Mouse (Mus musculus) layer of hippocampus, adult 9-10 months (tissue): ENCODE results near the gene Bmp4.

ENCODE experiments used
- DNase-seq: peaks from one replicate; pipeline ENCODE4 v3.0.0; 2022; ENCODE audit warnings: low spot score

Bmp4 gene

DNA sequence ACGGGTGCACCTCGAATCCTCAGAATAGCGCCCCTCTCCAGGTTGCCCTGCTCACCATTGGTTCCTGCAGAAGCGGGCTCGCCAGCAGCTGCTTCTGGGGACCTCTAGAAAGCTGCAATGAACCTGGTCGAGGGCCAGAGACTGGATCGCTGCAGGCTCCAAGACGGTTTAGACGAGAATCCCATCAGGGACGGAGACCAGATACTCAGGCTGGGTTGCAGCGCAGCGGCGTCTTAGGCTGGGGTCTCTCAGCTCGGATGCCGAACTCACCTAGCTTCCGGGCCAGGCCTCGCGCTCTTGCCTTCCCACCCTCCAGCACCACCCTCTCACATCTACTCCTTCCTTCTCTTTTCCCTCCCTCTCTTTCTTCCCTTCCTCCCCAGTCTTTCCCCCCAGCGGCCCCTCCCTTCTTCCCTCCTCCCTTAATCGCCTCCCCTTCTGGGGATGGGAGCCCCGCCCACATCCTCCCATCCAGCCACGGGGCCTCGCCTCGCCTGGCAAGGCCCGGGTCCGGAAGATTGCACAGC is at the start of gene Bmp4:
Gene Bmp4, minus strand, starts transcription at position 421 of the 527 bp plus-strand sequence.
- DNase-seq, result no peak

DNA sequence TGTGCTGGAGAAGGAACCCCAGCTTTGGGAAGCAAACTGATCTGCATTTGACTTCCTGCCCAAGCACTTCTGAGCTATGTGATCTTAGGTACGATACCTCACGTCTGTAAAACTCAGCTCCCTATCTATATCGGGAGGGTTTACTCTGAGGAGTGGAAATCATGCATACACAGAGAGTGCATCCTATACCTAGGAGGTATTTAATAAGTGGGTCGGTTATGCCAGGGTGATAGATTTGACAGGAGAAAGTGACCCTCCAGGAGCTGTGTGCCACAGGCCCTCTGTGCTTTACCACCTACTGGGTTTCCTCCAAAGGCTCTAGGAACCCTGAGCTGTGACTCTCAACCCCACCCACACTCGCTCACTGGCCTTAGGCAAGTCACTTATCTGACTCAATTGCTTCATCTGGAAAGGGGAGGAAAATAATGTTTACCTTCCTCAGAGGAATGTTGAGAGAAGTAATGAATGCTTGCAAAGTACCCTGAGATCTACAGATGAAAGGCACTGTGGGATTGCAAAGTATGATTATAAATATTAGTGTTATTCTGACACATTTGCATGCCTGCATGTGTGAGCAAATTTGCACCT is 49.1 kb upstream of the Bmp4 start:
- DNase-seq, result no peak

GRCm38 (mm10) chr14:46436471-46437090 is 46.1 kb upstream of the Bmp4 start:
- no peak for DNase-seq

DNA sequence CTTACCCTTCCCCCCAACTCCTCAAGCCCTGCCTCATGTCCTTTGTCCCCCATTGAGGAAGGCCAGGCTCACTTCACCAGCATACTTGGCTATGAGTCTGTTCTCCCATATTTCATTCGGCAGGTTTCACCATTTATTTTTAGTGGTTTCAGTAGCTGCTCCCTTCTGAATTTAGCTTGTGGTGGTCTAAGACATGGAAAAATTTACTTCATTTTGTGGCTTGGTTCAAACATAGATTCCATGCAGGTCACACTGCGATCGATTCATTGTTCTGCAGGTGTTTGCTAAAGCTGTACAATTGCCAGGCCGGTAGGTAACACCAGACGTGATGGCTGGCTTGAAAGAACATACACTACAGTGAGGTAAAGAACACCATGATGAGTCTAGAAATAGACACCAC is 39.8 kb upstream of the Bmp4 start:
- DNase-seq, result no peak

- DNase-seq, result no peak
These were observed 36.8 kb upstream of the Bmp4 start for GRCm38 (mm10) chr14:46427251-46427650.

GRCm38 (mm10) chr14:46421823-46422222 is 31.4 kb upstream of the Bmp4 start:
- no peak for DNase-seq

- DNase-seq, result no peak
These were observed 28.8 kb upstream of the Bmp4 start for GRCm38 (mm10) chr14:46419269-46419668.

DNA sequence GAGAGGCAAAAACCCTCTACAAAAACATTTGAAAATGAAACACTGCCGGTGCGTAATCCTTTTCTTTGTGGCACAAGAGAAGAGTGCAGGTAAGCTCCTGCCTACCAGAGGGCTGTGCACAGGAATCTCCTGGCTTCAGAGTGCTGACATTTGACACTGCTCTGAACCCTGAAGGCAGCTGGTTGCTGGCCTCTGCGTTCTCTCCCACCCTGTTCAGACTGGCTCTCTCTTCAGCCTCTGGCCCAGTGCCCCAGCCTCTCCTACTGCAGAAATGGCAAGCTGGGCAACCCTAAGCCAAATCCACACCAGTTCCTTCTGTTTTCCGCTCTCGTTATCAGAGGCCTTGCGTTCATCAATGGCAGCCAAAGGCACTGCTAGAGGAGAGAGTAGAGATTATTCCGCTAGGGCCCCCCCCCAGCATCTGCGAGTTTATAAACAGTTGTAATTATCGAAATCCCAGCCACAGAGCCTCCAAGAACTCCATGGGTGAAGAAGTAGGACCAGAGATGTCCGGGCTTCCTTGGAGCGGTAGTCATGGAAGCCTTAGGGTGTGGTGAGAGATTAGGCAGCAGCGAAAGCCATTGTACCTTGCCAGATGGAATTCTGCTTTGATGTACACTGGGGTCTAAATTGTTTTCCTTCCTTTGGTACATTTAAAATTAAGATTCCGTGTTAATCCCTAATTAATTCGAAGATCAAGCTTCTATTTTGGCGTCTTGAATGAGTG is 28.1 kb upstream of the Bmp4 start:
- DNase-seq, result no peak

- DNase-seq, result no peak
These were observed 22.1 kb upstream of the Bmp4 start for GRCm38 (mm10) chr14:46412497-46413000.

DNA sequence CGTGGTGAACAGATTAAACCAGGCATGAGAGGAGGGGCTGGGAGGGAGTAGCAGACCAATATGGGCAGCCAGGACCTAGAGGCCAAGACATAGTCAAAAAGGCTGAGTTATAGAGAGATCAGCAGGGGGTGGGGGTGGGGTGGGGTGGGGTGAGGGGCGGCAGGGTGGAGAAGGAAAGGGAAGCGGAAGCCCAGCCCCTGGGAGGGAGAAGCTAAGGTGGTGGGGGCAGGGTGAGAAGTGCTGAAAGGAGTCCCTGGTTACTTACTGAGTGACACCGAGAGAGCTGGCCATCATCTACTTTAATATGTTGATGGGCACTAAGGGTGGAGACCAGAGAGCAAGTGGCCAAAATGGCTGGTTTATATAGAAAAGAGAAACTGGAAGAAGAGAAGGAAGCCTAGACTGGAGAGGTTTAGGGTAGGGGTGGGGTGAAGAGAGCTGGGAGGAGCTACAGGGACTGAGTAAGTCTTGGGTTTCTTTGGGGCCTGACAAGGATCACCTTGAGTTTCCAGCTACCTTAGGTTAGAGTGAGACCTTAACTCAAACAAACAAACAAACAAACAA is 20.2 kb upstream of the Bmp4 start:
- DNase-seq, result no peak

GRCm38 (mm10) chr14:46409016-46409415 is 18.5 kb upstream of the Bmp4 start:
- no peak for DNase-seq

DNA sequence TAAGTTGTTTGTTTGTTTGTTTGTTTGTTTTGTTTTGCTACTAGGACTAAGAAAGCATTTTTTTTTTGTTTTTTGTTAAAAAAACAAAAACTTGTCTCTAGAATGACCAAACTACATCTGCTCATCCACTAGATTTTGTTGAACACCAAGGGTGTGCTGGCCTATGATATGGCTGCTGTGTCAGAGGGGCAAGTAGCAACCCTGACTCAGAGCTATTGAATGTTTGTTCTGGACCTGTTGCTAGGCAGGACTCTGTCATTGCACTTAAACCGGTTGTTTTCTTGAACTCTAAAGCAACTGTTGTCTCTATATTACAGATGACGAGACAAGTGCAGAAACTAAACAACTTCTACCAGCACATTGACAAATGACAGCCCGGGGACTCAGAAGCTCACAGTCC is 17.9 kb upstream of the Bmp4 start:
- DNase-seq, result no peak

GRCm38 (mm10) chr14:46399925-46400324 is 9.5 kb upstream of the Bmp4 start:
- no peak for DNase-seq

GRCm38 (mm10) chr14:46398091-46398695 is 7.7 kb upstream of the Bmp4 start:
- no peak for DNase-seq

GRCm38 (mm10) chr14:46391621-46392170 is 1.2 kb upstream of the Bmp4 start:
- no peak for DNase-seq

- no peak for DNase-seq
These were observed 826 bp downstream of the Bmp4 start for GRCm38 (mm10) chr14:46389438-46390248.

DNA sequence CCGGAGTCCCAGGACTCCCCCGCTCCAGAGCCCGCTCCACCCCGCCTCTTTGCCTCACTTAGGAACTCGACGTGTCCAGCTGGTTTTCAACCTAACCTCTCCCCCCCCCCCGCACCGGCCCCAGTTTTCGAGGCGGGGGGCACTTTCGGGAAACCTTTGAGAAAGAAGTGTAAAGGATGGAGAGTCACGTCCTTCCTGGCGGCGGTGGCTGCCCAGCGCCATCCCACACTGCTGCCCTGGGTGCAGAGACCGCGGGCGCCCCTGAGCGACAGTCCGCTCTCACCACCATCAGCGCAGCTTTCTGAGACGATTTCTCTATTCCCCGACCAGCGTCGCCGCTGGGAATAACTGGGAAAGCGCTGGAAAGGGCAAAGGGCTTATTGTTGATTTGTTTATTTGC is 1.8 kb downstream of the Bmp4 start:
- no peak for DNase-seq

- DNase-seq, result no peak
These were observed 2.5 kb downstream of the Bmp4 start for GRCm38 (mm10) chr14:46387821-46388481.

GRCm38 (mm10) chr14:46387357-46387671 is 3.2 kb downstream of the Bmp4 start:
- no peak for DNase-seq

GRCm38 (mm10) chr14:46386478-46387356 is 3.8 kb downstream of the Bmp4 start:
- DNase-seq, result no peak
